Mouse (Mus musculus): Measurements from ENCODE around the gene Lbr.

Lbr gene

DNA sequence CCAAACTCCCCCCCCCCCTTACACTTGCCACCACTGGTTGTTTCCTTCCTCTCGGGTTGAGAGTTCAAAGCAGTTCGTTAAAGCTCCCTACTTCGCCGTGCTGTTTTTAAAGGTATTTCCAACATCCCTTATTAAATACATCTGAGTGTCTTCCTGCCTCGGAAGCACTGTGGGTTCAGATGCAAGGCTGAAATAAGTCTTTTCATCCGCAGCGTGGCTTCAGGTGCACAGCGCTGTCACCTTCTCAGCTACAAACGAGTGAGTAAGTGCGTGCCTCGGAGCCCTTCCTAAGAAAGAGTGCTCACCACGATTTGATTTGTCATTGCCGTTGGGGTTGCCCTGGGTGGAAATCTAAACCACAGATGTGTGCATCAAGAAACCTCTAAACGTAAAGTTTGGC lies at the start of gene Lbr:
Gene Lbr, minus strand, starts transcription at position 266 of the 400 bp plus-strand sequence.
- 3% methylated on average over 14 of the region's 14 CpGs for WGBS

DNA sequence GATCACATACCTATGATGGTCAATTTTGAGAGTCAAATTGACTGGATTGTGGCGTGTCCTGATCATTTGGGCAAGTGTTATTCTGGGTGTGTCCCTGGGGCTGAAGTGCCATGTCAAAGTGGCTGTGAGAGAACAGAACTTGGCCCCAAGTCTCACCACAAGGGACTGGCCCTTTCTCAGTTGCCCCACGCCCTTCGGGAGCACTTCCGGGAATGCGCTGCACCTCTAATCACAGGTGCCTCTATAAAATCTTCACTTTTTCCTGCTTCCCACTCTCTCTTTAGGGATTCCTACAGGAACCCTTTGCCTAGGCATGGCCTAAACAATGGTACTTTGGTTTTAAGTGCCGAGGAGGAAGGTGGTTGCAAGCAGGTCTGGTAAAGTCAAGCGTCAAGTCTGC lies 46.8 kb upstream of the Lbr start:
- 90% methylated on average over 7 of the region's 7 CpGs for WGBS

DNA sequence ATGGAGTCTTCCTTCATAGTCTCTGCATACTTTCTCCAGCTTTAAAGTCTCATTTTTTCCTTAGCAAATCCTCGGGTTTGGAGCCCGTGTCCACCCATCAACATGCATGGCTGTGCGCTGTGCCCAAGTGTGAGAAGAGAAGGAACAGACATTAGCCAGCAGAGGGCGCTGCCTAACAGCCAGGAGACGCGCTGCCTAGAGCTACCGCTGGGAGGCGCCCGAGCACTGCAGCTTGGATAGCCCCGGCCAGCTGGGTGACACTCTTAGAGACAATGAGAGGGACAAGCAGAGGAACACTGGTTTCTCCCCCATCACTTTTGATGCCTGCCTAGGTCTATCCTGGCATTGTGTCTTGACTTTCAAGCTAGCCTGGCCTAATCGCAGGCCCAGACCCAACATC lies 46.0 kb upstream of the Lbr start:
- 3% methylated on average over 11 of the region's 11 CpGs for WGBS

DNA sequence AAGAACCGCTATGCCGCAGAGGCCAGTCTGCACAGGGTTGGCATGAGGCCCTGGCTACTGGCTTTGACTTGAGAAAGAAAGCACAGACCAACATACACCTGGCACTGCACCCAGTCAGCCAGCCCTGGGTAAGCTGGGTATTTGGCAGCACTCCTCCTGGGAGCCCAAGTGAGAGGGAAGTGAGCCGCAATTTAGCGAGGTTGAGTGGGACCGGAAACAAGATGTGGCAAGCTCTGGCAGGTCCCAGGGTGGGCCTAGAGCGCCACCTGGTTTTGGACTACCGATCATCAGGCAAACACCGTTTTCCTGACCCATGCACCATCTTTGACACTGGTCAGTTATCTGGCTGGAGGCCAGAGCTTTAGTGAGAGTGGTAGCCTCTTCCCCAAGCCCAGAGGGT lies 38.7 kb upstream of the Lbr start:
- 18% methylated on average over 8 of the region's 8 CpGs for WGBS

DNA sequence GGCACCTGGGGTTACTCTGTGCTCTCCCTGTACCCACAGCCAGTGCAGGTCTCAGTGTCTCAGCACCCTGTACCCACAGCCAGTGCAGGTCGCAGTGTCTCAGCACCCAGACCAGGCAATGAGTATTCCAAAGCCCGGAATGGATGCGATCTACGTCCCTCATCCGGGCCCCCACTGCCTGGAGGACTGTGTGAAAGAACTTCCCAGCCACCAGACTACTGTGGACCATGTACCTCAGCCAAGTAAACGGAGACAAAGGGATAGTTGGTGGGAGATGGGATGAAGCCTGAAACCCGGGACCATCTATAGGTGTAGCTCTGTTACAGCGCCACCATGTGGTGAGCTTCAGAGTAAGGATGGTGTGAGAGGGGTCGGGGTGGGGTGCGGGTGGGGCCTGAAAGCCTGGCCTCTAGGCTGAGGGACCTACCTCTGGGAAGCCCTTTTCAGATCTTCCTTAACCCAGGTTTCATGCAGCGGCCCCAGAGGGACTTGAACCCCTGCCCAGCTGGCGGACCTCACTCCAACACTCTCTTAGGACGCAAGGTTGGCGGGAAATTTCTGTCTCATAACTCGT lies 38.0 kb upstream of the Lbr start:
- 58% methylated on average over 15 of the region's 15 CpGs for WGBS

DNA sequence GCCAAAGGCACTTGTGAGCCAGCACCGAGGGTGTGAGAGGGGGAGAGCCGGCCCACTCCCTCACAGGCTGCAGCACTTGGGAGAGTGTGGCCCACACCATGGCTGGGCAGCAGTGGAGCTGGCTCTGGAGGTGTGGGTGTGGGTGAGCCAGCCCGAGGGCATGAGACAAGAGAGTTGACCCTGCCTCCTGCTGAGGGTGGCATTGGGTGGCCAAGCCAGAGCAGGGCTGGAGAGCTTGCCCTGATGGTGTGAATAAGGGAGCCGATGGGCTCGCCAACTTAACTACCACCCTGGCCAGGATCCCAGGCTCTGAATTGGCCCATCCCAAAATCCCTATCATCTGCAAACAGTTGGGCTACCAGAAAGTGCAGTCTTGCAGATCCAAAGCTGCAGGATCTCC lies 35.6 kb upstream of the Lbr start:
- 52% methylated on average over 5 of the region's 5 CpGs for WGBS

DNA sequence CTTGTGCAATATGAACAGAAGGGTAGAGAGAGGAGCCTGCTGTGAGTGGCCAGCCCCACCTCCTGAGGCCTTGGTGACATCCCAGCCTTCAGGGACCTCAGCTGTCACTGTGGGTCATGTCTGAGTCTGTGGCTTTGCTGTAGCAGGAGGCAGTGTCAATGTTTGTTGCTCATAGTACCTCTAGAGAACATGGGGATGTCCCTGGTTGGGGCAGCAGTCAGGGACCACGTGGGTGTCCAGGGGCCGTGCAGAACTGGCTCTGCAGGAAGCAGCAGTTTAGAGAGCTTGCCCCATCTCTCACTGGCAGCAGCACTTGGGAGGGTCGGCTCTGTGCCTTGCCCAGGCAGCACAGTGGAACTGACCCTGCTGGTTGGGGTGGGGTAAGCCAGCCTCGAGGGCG lies 34.2 kb upstream of the Lbr start:
- WGBS: 62% methylated on average over 5 of the region's 5 CpGs

DNA sequence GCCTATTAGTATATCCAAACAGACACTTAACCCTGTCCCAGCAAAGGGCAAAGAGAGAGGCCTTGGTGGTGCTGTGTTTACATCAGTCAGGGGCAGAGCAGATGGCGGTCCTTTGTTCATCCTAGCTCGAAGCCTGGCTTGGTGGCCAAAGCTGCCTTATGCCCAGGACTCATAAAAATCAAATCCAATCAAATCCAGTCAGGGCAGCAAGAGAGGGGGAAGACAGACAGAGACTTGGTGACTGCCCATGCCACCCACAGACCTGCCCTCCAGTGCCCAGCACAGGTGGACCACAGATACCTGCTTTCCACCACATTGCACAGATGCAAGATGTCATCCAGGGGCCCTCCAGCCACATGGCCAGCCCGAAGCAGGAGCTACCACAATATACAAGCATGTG lies 33.8 kb upstream of the Lbr start:
- 91% methylated on average over 3 of the region's 3 CpGs for WGBS

DNA sequence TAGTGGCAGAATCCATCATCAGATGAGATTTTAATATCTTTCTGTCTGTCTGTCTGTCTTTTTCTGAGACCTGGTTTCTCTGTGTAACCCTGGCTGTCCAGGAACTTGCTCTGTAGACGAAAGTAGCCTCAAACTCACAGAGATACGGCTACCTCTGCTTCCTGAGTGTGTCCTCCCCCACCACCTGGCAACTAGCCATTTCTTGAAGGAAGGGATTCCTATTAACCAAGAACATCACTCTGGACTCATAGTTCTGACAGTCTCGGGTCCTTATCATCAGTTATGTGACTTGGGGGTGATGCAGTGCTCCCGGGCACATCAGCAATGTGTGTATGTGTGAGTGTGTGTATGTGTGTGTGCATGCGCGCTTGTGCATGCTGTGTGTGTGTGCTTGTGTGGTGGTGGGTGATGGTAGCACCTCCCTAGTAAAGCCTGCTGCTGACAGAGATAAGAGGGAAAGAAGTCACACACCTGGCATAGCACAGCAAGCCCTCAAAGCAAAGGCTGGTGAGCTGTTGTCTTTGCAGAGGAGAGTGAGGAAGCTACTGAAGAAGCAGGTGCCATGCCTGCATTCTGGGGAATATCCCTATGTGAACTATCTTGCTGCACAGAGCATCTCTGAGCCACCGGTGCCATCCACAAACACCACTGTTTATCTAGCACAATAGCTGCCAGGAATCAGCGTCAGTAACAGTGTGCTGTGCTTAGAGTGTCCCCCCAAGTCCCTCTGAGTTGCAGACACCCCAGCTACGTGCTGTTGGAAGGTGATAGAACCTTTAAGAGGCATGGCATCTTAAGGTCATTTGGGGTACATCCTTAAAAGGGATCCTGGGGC lies 30.5 kb upstream of the Lbr start:
- WGBS: 80% methylated on average over 9 of the region's 9 CpGs

DNA sequence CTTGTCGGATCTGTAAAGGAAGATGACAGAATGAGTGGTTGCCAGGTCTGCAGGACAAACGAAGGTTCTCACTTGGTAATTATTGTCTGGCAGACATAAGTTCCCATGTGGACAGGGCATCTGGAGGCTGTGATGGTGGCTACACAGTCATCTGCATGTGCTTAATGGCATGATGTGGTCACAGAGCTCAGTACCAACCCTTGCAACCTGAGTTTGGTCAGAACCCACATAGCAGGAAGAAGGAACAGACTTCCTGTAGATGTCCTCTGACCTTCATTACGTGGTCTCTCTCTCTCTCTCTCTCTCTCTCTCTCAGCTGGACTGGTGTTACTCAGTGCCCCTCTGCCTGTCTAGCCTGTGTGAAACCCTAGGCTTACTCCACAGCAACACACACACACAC lies 29.8 kb upstream of the Lbr start:
- 86% methylated on average over 3 of the region's 3 CpGs for WGBS

DNA sequence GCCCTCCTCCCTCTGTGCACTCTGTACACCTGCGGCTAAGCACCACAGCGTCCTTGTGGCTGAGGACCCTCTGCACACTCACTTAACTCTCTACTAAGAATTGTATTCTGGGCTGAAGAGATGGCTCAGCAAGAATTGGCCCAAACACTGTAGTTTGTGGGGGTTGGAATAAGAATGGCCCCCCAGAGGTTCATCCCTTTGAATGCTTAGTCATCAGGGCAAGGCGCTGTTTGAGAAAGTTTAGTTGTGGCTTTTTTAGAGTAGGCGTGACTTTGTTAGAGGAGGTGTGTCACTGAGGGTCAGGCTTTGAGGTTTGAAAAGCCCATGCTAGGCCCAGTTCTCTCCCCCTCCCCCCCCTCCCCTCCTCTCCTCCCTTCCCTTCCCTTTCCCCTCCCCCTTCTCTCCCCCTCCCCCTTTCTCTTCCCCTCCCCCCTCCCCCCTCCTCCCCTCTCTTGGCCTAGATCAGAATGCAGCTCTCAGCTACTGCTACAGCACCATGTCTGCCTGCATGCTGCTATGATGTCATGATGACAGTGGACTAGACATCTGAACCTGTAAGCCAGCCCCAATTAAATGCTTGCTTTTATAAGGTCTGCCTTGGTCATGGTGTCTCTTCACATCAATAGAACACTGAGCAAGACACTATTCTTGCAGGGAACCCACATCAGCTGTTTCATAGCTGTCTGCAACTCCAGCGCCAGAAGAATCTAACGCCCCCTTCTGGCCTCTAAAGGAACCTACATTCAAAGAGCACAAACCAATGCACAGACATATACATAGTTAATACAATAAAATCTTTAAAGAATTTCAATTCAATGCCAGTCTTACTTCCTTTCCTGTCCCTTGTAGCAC lies 23.8 kb upstream of the Lbr start:
- WGBS: 89% methylated on average over 6 of the region's 6 CpGs

DNA sequence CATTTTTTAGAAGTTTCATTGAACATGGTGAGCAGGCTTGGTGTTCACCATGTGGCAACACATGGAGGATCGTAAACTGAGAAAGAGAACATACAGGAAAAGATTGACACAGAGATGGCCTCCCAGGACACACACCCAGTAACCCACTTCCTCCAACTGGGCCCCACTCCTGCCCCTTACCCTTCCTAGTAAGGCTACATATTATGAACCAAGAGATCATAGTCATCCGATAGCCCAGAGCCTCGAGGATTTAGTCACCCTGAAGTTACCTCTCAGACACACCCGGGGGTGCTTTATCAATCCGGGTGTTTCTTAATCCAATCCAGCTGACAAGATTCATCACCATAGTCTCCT lies 23.0 kb upstream of the Lbr start:
- WGBS: 89% methylated on average over 5 of the region's 5 CpGs

DNA sequence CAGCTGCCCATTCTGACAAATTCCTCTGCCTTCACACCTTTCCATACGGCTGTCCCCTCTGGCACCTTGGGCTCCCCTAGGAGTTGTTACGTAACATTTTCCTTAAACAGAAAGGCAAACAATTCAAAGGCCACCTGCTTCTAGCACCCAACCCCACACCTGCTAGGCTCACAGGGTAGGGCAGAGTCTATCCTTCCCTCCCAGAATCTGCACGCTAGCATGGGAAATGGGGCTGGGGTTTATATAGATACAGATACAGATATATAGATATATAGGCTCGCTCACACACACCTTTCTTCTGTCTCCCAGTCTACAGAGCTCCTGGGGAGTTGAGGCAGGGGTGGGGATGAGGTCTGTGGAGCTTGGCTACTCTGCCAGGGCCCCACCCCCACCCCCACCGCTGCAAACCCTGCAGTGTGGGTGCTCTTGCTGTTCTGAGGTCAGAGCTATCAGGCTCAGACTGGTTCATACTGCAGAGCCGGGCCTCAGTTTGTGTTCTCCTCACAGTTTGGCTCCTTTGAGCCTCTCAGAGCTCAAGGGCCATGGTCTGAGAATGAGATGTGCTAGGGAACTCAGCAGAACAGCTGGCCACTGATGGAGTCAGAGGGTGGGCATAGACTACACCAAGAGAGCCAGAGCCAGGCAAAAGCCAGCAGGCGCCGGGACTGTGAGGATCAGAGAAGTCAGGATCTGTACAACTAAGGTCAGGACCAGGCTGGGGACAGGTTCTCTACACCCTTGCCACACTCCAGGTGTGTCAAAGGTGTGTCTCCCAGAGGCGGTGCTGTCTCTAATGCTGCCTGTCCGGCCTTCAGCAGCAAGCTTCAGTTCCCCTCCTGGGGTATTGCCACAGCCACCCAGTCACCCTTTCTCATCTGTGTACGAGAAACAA lies 22.4 kb upstream of the Lbr start:
- 90% methylated on average over 11 of the region's 11 CpGs for WGBS

DNA sequence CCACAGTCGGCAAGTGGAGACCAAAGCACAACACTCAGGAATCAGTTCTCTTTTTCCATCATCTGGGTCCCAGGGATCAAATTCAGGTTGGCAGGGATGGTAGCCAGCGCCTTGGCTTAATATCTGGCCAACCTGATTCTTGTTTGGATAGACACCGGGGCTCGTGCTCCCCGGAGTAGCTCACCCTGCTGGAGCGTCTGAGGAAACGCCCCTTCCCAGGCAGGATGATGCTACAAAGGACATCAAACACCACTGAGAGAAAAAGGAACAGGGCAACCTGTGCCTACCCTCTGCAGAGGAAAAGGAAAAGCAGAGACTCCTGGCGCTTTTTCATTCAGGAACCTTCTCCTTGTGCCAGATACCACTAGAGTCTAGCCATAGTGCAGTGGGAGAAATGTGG lies 20.6 kb upstream of the Lbr start:
- 63% methylated on average over 8 of the region's 8 CpGs for WGBS

DNA sequence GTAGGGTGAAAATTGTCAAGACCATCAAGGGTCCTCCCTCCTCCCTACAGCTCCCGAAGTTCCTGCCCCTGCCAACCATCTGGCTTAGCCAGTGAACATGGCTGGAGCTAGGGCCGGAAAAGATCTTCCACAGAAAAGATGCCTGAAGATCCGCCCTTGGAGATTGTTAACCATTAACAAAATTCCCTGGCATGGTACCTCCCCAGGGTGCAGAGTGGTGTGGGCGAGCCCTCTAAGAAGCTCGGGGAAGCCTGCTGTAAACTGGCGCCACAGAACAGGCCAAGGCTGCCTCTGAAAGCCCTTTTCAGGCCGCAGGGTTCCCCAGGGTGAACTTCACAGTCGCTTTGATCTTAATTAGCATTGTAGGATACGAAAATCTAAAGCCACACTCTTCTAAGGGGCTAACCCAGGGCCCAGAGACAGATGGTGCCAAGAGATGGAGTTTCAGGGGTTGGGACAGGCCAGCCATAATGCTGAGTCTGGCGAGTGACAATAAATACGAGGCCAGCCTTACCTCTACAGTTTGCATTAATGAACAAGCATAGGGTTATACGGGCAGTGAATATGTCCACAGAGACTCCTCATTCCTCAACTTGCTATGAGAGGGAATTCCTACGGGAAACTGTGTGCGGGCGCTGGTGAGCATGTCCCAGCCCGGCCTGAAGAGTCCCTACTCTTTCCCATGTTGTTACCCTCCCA lies 20.0 kb upstream of the Lbr start:
- 78% methylated on average over 16 of the region's 16 CpGs for WGBS

DNA sequence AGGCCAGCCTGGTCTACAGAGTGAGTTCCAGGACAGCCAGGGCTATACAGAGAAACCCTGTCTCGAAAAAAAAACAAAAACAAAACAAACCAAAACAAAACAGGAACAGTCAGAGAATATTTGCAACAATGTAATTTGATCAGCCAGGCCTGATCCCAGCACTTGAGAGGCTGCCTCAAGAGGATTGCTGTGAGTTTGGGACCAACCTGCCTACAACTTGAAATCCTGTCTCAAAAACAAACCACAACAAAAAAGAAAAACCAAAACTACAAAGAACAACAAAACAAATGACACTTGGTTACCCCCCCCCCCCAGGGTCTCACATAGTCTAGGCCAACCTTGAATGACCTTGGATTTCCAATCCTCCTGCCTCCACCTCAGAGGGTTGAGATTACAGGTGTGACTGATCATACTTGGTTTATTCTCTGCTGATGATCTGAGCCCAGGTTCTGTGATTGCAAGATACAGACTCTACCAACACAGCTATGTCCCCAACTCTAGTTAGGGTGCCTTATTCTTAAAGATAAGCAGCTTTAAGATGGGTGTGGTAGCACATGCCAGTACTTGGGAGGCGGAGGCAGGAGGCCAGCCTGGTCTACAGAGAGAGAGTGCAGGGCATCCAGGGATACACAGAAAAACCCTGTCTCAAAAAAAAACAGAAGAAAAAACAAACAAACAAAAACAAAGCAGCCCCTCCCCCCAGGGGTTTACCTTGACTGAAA lies 18.5 kb upstream of the Lbr start:
- 80% methylated on average over 2 of the region's 2 CpGs for WGBS

DNA sequence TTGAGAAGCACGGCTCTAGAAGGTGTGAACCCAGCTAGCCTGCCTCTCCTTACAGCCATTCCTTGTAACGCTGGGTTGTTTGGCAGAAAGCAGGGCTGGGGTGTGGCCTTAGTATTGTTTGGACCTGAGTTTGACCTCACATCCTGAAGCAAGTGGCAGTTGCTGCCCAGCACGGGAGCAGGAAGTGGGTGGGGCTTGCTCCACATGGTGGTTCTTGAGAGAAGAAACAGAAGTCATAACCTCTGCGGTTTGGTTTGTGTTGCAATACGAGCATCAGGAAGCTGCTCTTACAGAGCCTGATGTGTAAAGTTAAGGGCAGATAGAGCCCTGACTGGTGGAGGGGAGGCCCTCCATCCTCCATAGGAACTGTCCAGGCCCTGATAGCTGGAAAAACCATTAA lies 17.8 kb upstream of the Lbr start:
- WGBS: 58% methylated on average over 5 of the region's 5 CpGs

DNA sequence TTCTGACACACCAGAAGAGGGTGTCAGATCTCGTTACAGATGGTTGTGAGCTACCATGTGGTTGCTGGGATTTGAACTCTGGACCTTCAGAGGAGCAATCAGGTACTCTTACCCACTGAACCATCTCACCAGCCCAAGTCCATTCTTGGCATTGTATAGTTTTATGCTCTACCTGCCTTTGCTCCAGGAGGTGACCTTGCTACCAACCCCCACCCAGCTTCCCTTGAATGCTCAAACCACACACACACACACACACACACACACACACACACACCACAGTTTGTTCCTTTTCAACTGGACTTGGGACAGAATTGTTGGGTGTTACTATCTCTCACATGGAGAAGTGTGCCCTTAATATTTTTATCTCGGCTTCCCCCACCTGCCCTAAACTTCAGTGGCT lies 13.5 kb upstream of the Lbr start:
- WGBS: 89% methylated on average over 2 of the region's 2 CpGs

DNA sequence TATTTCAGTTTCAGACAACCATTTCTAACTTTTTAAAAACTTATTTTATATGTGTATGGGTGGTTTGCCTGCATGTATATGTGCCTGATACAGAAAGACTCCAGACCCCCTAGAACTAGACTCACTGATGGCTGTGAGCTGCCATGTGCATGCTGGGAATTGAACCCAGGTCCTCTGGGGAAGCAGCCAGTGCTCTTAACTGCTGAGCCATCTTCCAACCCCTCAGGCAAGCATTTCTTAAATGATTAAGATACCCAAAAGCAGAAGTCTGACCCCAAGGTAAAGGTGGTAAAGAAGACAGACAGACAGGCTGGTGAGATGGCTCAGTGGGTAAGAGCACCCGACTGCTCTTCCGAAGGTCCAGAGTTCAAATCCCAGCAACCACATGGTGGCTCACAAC lies 12.0 kb upstream of the Lbr start:
- 98% methylated on average over 2 of the region's 2 CpGs for WGBS

DNA sequence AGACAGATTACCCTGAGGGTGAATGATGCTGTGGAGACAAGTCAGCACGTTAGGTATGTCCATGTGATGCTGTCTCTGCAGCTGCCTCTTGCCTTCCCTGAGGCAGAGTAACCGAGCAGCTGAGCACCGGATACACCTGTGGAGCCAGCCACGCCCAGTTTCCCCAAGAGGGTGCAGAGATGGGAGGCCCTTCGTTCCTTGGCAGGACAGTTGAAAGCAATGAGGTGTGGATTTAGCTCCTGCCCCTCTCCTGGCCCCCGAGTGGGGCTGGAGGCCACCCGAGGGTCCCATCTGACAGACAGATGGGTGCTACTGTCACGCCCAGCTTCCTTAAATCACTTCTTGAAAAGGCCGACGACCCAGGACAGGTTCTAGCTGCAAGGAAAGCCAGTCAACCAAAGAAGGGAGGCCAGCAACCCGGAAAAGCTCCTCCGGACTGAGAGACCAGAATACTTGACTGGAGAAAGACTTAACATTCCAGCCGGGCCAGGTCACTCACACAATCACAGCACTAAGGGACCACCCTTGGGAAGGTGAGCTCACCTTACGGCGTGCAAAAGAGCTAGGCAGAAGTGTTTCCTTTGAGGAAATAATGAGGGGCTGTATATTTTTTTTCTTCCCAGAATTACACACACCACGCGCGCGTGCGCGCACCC lies 10.4 kb upstream of the Lbr start:
- WGBS: 19% methylated on average over 21 of the region's 21 CpGs
